Mouse (Mus musculus) heart, adult 2 months (tissue): ENCODE measurements at regions not wholly inside any gene's neighbourhood (a gene's known extent, or its start where the extent isn't known, plus 50 kb on each side); places are given as distances from the start of the nearest gene placed in this dataset.

ENCODE experiments used
- CTCF ChIP-seq: fragments of 200-600 bp; IDR thresholded peaks from 2 replicates; pipeline ENCODE4 v1.8.1; 2022; ENCODE audit warnings: antibody characterized with exemption, mild to moderate bottlenecking, moderate library complexity
- EP300 ChIP-seq: fragments of 200-500 bp; IDR thresholded peaks from 2 replicates; pipeline ENCODE4 v1.6.1; 2011; ENCODE audit warnings: low read depth, low read length, control low read depth; ENCODE audit not compliant: insufficient read depth
- POLR2A ChIP-seq: fragments of 200-500 bp; IDR thresholded peaks from 2 replicates; pipeline ENCODE4 v1.6.1; 2011; ENCODE audit warnings: mild to moderate bottlenecking, low read depth, low read length, control low read depth; ENCODE audit not compliant: insufficient read depth

GRCm38 (mm10) chr2:123386773-123387604 lies 622.0 kb downstream of the Sqor start:
- TF ChIP-seq CTCF, result no peak
- TF ChIP-seq POLR2A, result no peak
- TF ChIP-seq EP300, result no peak
